Mouse (Mus musculus) heart, embryonic 16.5 days (tissue): ENCODE data around the gene Mroh3. TPM values are rescaled to one million over a fixed set of nuclear protein-coding genes. Genes with fewer than 3 reads are reported as not detected.
A peak's percentile ranks its signal among the peaks of the same experiment; 100 is the strongest.

Source experiments
- ATAC-seq: fragments of 200-750 bp; cut with Nextera tagmentation; replicated peaks from 2 replicates; pipeline ENCODE4 v1.8.0; 2017; ENCODE audit warnings: moderate number of reproducible peaks; ENCODE audit not compliant: insufficient read depth, low FRiP score; ENCODE audit errors: extremely low read depth
- H3K27ac ChIP-seq: fragments of 300-500 bp; sonication (generic); 2 replicates; pipeline ENCODE4 v1.5.1; 2014; ENCODE audit warnings: mild to moderate bottlenecking, low read length, control low read depth, moderate library complexity
- H3K27me3 ChIP-seq: fragments of 300-500 bp; sonication (generic); 2 replicates; pipeline ENCODE4 v1.6.1; 2014; ENCODE audit warnings: low read length, mixed read lengths; ENCODE audit not compliant: control insufficient read depth, insufficient read depth
- H3K36me3 ChIP-seq: fragments of 300-500 bp; sonication (generic); 2 replicates; pipeline ENCODE4 v1.6.1; 2014; ENCODE audit not compliant: control insufficient read depth, insufficient read depth
- H3K4me1 ChIP-seq: fragments of 300-500 bp; sonication (generic); 2 replicates; pipeline ENCODE4 v1.6.1; 2014; ENCODE audit warnings: low read length, mixed read lengths; ENCODE audit not compliant: control insufficient read depth, insufficient read depth
- H3K4me2 ChIP-seq: fragments of 300-500 bp; sonication (generic); 2 replicates; pipeline ENCODE4 v1.6.1; 2014; ENCODE audit warnings: low read depth, mild to moderate bottlenecking, control low read depth, low read length
- H3K4me3 ChIP-seq: fragments of 300-500 bp; sonication (generic); 2 replicates; pipeline ENCODE4 v1.5.1; 2014; ENCODE audit warnings: mild to moderate bottlenecking, control low read depth, low read length
- H3K9ac ChIP-seq: fragments of 300-500 bp; sonication (generic); 2 replicates; pipeline ENCODE4 v1.6.1; 2014; ENCODE audit warnings: low read length, control low read depth
- H3K9me3 ChIP-seq: fragments of 300-500 bp; sonication (generic); replicated peaks from 2 replicates; pipeline ENCODE4 v1.6.1; 2016; ENCODE audit warnings: low read length; ENCODE audit not compliant: control insufficient read depth
- WGBS: fragments of 180-500 bp; shearing (Covaris S2); extraction: QIAGEN DNeasy Blood & Tissue Kit; methylation state at CpG from one replicate; pipeline ENCODE4 v1.1.7; 2014; 5-methylcytosine and 5-hydroxymethylcytosine counted together
- polyA plus RNA-seq: library from polyadenylated mRNA; unstranded; fragments of >200 nt; fragmentation: Nextera tagmentation; extraction: Ambion mirVana; gene quantifications from 2 replicates; pipeline ENCODE4 v1.2.1, GENCODE M21; 2015

Mroh3 gene
- polyA plus RNA-seq, 1 experiment from 2014 or later = not detected

GRCm38 (mm10) chr1:136232285-136232926, 19.8 kb upstream of the Mroh3 start:
- WGBS = 13% methylated on average over 9 of the region's 9 CpGs
- no peak overlapping the region for H3K27ac ChIP-seq
- peaks cover 19% of the 10 kb centered on the region for H3K27me3 ChIP-seq
- no peak overlapping the region for H3K9ac ChIP-seq
- peak overlapping the region; percentile 59 for H3K4me3 ChIP-seq
- H3K4me1 ChIP-seq = peaks cover 6% of the 10 kb centered on the region; the same call in 1 of the 2 replicates
- no peaks in the 10 kb centered on the region for H3K36me3 ChIP-seq
- no peak for ATAC-seq
- H3K9me3 ChIP-seq = no peaks in the 10 kb centered on the region
- peak overlapping the region; percentile 78 for H3K4me2 ChIP-seq

GRCm38 (mm10) chr1:136231596-136231995, 19.0 kb upstream of the Mroh3 start:
- Histone ChIP-seq H3K27me3 (peaks cover 19% of the 10 kb centered on the region), H3K9me3 (no peaks in the 10 kb centered on the region), H3K4me1 (peaks cover 6% of the 10 kb centered on the region; the same call in 1 of the 2 replicates), H3K4me2 (peak overlapping the region; percentile 29), H3K4me3 (0 out of 2 replicates have a peak overlapping the region, but pooled peaks have one; percentile 4), H3K36me3 (no peaks in the 10 kb centered on the region), H3K9ac (no peak overlapping the region), H3K27ac (no peak overlapping the region)
- 17% methylated on average over 6 of the region's 6 CpGs for WGBS
- no peak for ATAC-seq

- H3K4me1 ChIP-seq = peaks cover 6% of the 10 kb centered on the region; the same call in 1 of the 2 replicates
- H3K36me3 ChIP-seq = no peaks in the 10 kb centered on the region
- H3K4me2 ChIP-seq = peak overlapping the region; percentile 4; the same call in 1 of the 2 replicates
- H3K27me3 ChIP-seq = peaks cover 21% of the 10 kb centered on the region
- 65% methylated on average over 11 of the region's 11 CpGs for WGBS
- H3K9ac ChIP-seq = no peak overlapping the region
- no peak for ATAC-seq
- no peak overlapping the region for H3K4me3 ChIP-seq
- no peaks in the 10 kb centered on the region for H3K9me3 ChIP-seq
- H3K27ac ChIP-seq = no peak overlapping the region
These were observed 17.6 kb upstream of the Mroh3 start for GRCm38 (mm10) chr1:136230201-136230600.

GRCm38 (mm10) chr1:136229040-136229373, 16.4 kb upstream of the Mroh3 start:
- H3K27ac ChIP-seq = no peak overlapping the region

GRCm38 (mm10) chr1:136228328-136229039, 15.9 kb upstream of the Mroh3 start:
- no peak overlapping the region for H3K27ac ChIP-seq
- H3K36me3 ChIP-seq = no peaks in the 10 kb centered on the region
- peaks cover 17% of the 10 kb centered on the region for H3K27me3 ChIP-seq
- WGBS = 18% methylated on average over 13 of the region's 13 CpGs
- no peak overlapping the region for H3K9ac ChIP-seq
- no peak overlapping the region for H3K4me3 ChIP-seq
- H3K9me3 ChIP-seq = no peaks in the 10 kb centered on the region
- H3K4me2 ChIP-seq = peak overlapping the region; percentile 18; the same call in 1 of the 2 replicates
- peaks cover 6% of the 10 kb centered on the region; the same call in 1 of the 2 replicates for H3K4me1 ChIP-seq
- no peak for ATAC-seq

More at GRCm38 (mm10) chr1:136229040-136229373, 16.4 kb upstream of the Mroh3 start:
- peaks cover 20% of the 10 kb centered on the region for H3K27me3 ChIP-seq
- peaks cover 6% of the 10 kb centered on the region; the same call in 1 of the 2 replicates for H3K4me1 ChIP-seq
- H3K4me2 ChIP-seq = no peak overlapping the region
- H3K4me3 ChIP-seq = no peak overlapping the region
- H3K9ac ChIP-seq = no peak overlapping the region
- no peaks in the 10 kb centered on the region for H3K9me3 ChIP-seq
- no peaks in the 10 kb centered on the region for H3K36me3 ChIP-seq
- ATAC-seq = no peak
- WGBS = 55% methylated on average over 6 of the region's 6 CpGs

- no peak overlapping the region for H3K4me2 ChIP-seq
- H3K4me3 ChIP-seq = no peak overlapping the region
- H3K4me1 ChIP-seq = peaks cover 6% of the 10 kb centered on the region; the same call in 1 of the 2 replicates
- H3K27ac ChIP-seq = no peak overlapping the region
- no peaks in the 10 kb centered on the region for H3K36me3 ChIP-seq
- peaks cover 15% of the 10 kb centered on the region for H3K27me3 ChIP-seq
- ATAC-seq = peak; percentile 15; the same call in 1 of the 2 replicates
- H3K9ac ChIP-seq = no peak overlapping the region
- H3K9me3 ChIP-seq = no peaks in the 10 kb centered on the region
- WGBS = 63% methylated on average over 4 of the region's 4 CpGs
These were observed 15.2 kb upstream of the Mroh3 start for GRCm38 (mm10) chr1:136227870-136228269.

- no peak overlapping the region for H3K9ac ChIP-seq
- H3K27ac ChIP-seq = no peak overlapping the region
- no peak overlapping the region for H3K4me3 ChIP-seq
- 80% methylated on average over 8 of the region's 8 CpGs for WGBS
- peaks cover 10% of the 10 kb centered on the region for H3K27me3 ChIP-seq
- no peak overlapping the region for H3K4me2 ChIP-seq
- peaks cover 6% of the 10 kb centered on the region; the same call in 1 of the 2 replicates for H3K4me1 ChIP-seq
- no peaks in the 10 kb centered on the region for H3K9me3 ChIP-seq
- H3K36me3 ChIP-seq = no peaks in the 10 kb centered on the region
- ATAC-seq = no peak
These were observed 14.0 kb upstream of the Mroh3 start for GRCm38 (mm10) chr1:136226626-136227025.

GRCm38 (mm10) chr1:136225846-136226245, 13.2 kb upstream of the Mroh3 start:
- 94% methylated on average over 8 of the region's 8 CpGs for WGBS
- Histone ChIP-seq H3K27me3 (peaks cover 6% of the 10 kb centered on the region; the same call in 1 of the 2 replicates), H3K9ac (no peak overlapping the region), H3K9me3 (no peaks in the 10 kb centered on the region), H3K4me2 (no peak overlapping the region), H3K27ac (no peak overlapping the region), H3K4me1 (peaks cover 6% of the 10 kb centered on the region; the same call in 1 of the 2 replicates), H3K36me3 (no peaks in the 10 kb centered on the region), H3K4me3 (no peak overlapping the region)
- ATAC-seq = no peak
